In the genomic region with DNA sequence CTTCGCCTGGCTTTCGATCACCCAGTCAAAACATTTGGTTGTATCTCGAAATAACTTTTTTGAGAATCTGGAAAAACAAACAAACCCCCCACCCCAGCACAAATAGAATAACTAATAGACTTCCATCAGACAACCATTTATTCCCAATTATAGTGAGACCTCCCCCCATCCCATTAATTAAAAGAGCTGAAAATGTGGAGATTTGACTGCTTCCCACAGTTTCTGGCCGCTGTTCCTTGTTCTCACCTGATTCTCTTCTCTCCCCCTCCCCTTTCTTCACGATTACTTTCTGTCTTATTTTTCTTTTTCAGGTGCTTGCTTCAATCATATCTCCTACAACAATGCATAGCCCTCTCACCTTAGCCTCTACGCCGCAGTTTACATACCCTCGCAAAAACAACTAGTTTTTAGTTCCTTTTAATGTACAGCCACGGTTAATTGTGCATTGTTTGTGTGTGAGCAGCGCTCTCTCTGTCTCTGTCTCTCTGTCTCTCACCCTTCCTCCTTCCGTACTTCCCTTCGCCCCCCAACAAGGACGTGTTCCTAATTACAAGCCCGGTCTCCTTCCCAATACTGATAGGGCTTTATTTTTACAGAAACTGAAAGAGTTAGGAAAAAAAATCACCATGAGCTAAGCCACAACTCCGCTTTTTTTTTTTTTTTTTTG, we compare ENCODE assay signal across 8 mouse cellular contexts.
DNase-seq lines count a peak whose midpoint lies in the region; ATAC-seq lines count a peak whose summit lies in the region.

No protein-coding gene starts in this region.

- no peaks in the 10 kb centered on the region for H3K79me2 ChIP-seq in macrophage (ENCODE audit: inconsistent target)

- H3K4me1 ChIP-seq in hindbrain, embryonic 13.5 days (replicated peaks): peaks cover 38% of the 10 kb centered on the region

- peak overlapping the region; percentile 50 for H3K4me2 ChIP-seq in hindbrain, embryonic 13.5 days

- no peak overlapping the region for H3K9ac ChIP-seq in hindbrain, embryonic 13.5 days

- no peaks in the 10 kb centered on the region for H3K36me3 ChIP-seq in hindbrain, embryonic 13.5 days
- H3K36me3 ChIP-seq in macrophage (ENCODE audit: inconsistent target): no peaks in the 10 kb centered on the region

- ATAC-seq in hindbrain, embryonic 13.5 days (ENCODE audit: low FRiP score): no peak

- WGBS in hindbrain, embryonic 13.5 days: under 1% methylated on average over 15 of the region's 15 CpGs
- 2% methylated on average over 15 of the region's 15 CpGs for WGBS in macrophage (ENCODE audit: missing documents)

- DNase-seq in embryo, embryonic 10.5 days (ENCODE audit: low spot score): peak; percentile 65
- no peak for DNase-seq in embryo, embryonic 10 days (ENCODE audit: low spot score)
- DNase-seq in embryo, embryonic 11 days: peak; percentile 27
- DNase-seq in yolk sac, embryonic 10.5 days (ENCODE audit: low spot score): peak; percentile 23
- DNase-seq in frontal cortex, postnatal 25 days (ENCODE audit: low spot score in 2 of 2): no peak
- DNase-seq in lung, postnatal 14 days: no peak

- peaks cover 93% of the 10 kb centered on the region for H3K27me3 ChIP-seq in hindbrain, embryonic 13.5 days

- peak overlapping the region; percentile 30; the same call in 1 of the 2 replicates for H3K4me3 ChIP-seq in hindbrain, embryonic 13.5 days
- peak overlapping the region; percentile 41 for H3K4me3 ChIP-seq in macrophage (ENCODE audit: inconsistent target)

- no peak overlapping the region for H3K27ac ChIP-seq in hindbrain, embryonic 13.5 days
- H3K27ac ChIP-seq in macrophage: no peak overlapping the region

- H3K9me3 ChIP-seq in hindbrain, embryonic 13.5 days: no peaks in the 10 kb centered on the region

Comparison
In these comparisons a context has a peak if more than half of its experiments do, and no peak if none do; other contexts are left out.
1. DNase-seq: peak in embryo, embryonic 10.5 days (single experiment), embryo, embryonic 11 days (single experiment) and yolk sac, embryonic 10.5 days (single experiment); none in embryo, embryonic 10 days (single experiment), frontal cortex, postnatal 25 days (0 of 2) and lung, postnatal 14 days (single experiment).